Mouse (Mus musculus) layer of hippocampus, adult 8-10 months (tissue): ENCODE measurements around the gene Ern1. TPM values are rescaled to one million over a fixed set of nuclear protein-coding genes. Genes with fewer than 3 reads are reported as not detected.
A peak's percentile ranks its signal among the peaks of the same experiment; 100 is the strongest.
"Not testable (repeated sequence)": the region's sequence is repeated elsewhere in the genome, so short reads cannot be mapped to it uniquely, and the experiment has no call there.

Experiments
- DNase-seq, 2 experiments: peaks; one replicate each; pipeline ENCODE4 v3.0.0; 2022; ENCODE audit warnings: low spot score in 2 of 2
- total RNA-seq, 4 experiments: library from RNA; stranded (reverse); gene quantifications; 2 replicates each; pipeline ENCODE4 v1.2.4; 2022

The Ern1 gene
- total RNA-seq, 4 experiments from 2014 or later, result 10.4 to 12.4 (median 11.4) TPM

DNA sequence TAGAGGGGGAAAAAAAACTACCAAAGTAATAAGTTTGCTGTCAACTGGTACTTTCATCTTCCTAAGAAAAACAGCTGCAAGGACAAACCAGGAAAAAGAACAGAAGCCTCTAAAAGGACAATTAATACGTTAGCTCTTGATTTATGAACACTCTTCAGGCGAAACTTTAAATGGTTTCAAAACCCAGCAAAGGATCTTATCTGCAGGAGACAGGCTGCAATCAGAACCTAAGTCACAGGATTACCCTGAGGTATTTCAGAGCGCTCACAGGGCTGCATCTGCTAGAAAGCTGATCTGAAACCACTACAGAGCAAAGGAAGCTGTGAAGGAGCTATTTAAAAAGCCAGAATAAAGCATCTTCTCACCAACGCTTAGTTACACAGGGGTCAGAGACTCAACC lies 6.0 kb downstream of the Ern1 start:
- no peak for DNase-seq

GRCm38 (mm10) chr11:106480530-106480885 lies 7.1 kb downstream of the Ern1 start:
- no peak for DNase-seq

DNA sequence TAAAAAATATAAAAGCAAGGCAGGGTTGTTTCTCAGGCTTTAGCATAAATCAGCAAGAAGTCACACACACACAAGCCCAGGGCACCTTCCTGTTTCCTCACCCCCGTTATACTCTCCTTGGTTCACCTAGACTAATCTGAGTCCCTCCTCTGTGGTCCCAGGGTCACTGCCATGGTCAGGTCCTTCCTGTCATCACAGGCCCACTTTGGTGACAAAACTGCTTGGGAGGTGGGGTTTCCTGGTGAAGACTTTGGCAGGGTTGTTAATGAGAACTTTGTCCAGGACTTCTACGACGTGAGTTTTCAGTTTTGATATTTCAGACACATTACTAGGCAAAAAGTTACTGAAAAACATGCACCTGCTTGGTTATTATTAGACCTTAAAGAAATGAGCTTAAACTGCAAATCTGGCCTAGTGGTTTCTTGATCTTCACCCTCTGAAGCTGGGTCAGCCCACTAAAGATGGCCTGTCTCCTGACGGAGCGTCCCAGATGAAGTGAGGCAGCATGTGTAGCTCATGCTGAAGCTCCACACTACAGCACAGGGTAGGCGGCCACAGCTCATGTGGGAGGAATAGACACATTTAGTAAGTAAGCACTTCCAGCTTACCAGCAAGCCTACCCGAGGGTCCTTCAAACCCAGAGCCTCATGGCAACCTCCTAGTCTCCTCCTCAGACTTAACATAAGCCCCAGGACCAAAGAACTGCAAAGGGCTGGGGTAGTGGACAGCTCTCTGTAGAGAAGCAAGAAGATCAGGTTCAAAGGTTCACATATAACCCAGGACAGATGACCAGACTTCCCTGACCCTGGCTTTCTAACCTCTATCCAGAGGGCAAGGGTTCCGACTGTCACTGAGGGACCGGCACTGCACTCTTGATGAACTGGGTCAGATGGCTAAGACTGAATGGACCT lies 7.8 kb downstream of the Ern1 start:
- DNase-seq, result no peak

DNA sequence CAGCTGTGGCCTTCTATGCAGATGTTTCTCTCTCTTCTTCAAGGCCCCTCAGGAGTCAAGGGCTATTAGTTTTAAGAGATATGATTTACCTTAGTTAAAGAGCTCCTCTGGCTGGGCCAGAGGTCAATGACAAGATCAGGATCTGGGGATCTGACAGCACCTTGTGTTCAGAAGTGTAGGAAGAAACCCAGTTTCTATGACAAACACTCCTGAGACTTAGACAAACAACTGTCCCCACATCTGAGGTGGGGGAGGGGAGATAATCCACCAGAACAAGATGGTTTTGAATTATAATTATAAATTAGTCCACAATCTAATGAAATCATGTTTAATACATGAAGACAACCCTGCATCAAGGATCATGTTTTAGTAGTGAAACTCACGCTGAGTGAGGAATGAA lies 8.9 kb downstream of the Ern1 start:
- DNase-seq, result no peak

DNA sequence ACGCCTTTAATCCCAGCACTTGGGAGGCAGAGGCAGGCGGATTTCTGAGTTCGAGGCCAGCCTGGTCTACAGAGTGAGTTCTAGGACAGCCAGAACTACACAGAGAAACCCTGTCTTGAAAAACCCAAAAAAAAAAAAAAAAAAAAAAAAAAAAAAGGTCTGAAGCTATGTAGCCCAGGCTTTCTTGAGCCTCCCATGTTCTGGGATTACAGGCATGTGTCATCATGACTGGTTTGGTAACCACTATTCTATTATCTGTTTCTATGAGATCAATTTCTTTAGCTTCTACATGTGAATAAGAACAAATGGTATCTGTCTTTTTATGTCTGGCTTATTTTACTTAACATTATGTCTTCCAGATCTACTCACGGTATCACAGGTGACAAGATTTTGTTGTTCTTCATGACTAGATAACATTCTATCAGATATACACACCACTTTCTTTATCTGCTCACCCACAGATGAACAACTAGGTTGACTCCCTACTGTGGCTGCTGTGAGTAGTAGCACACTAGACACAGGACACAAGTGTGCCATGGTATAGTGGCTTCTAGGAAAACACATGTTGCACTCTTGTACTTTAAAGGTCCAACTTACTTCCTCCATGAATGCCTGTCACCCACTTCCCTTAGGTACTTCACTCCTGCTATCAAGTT lies 10.0 kb downstream of the Ern1 start:
- DNase-seq, result no peak

DNA sequence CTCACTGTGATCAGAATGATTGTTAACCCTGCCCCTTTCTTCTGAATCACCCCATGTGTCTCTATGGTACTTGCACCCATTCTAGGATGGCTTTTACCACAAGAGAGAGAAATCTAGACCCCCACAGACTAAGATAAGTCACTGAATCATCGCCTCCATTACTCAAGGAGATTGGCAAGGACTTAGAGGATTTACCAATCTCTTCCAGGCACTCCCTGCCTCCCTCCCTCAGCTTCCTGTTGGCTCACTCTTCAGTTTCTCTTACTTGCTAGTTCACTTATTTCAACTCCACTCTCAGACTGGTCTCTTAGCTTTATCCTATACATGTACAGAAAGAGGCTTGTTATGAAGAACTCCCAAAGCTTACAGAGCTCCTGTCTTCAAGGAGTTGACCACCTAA lies 12.3 kb downstream of the Ern1 start:
- no peak for DNase-seq

- DNase-seq, result no peak
Measured at GRCm38 (mm10) chr11:106471629-106472028, 16.0 kb downstream of the Ern1 start.

- no peak for DNase-seq
Measured at GRCm38 (mm10) chr11:106468509-106468908, 19.1 kb downstream of the Ern1 start.

- DNase-seq, result no peak
Measured at GRCm38 (mm10) chr11:106465932-106466331, 21.7 kb downstream of the Ern1 start.

GRCm38 (mm10) chr11:106465545-106465903 lies 22.1 kb downstream of the Ern1 start:
- DNase-seq, result no peak

DNA sequence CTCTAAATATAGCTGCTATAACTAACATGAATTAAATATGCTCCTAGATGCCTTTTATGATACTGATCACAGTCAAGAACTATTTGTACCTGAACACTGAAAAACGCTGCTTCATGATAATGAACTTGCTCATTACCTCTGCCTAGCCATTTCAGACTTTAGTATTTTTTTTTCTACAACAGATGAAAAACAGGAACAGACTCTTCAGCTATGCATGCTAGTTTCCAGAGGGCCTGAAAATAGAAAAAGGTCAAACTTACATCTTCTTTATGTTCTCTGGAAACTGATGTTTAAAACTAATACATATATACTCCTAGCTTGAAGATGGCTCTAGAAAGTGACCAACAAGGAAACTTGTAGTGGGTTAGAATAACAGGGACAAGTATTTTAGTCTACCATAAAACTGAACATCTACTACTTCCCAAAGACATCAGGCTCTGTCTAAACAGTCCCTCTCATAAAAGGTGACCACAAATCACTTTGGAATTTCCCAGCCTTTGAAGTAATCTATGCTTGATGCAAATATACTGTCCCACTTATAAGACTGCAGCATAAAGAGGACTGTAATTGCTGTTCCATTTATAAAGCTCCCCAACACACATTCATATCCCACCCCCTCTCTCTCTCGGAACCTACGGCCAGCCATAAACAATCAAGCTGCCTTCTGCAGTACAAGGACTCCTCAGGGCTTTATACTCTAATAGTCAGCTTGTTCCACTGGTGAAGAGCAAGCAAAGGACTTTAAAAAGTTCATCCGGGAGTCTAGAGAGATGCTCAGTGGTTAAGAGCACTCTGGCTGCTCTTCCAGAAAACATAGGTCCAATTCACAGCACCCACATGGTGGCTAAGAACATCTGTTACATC lies 22.7 kb downstream of the Ern1 start:
- no peak for DNase-seq

GRCm38 (mm10) chr11:106463845-106464244 lies 23.8 kb downstream of the Ern1 start:
- DNase-seq, result no peak

DNA sequence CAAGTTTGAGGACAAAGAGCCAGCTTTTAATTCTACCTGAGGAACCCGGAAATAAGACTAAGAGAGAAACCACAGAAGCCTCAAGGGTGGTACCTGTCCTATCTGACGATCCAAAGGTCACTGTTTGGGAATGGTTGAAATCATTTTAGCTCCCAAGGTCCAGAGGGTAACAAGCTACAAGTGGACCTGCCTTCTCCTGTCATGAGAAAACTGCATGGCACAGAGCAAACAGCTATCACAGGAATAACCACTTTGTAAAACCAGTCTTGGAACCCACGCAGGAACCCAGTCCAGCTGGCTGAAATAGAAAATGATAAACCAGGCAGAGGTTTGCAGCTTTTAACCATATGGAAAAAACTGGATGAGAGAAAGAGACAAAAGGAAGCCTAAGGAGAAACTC lies 25.3 kb downstream of the Ern1 start:
- peak in 1 of 2 experiments; percentile 8 for DNase-seq

GRCm38 (mm10) chr11:106461145-106461932 lies 26.3 kb downstream of the Ern1 start:
- no peak for DNase-seq

DNA sequence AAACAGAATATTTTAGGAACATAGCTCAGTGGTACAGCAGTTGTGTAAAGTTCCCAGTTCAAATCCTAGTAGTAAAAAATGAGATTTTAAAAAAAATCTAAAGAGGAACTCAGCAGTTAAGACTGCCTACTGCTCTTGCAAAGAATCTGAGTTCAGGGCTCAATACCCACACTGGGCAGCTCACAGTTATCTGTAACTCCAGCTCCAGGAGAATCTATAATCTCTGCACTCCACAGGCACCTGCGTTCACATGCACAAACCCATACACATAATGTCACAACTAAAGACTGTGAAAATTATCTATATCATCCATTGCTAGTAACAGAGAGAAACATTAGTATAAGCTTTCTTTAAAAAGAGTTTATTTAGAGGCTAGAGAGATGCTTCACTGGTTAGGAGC lies 27.0 kb downstream of the Ern1 start:
- DNase-seq, result no peak

GRCm38 (mm10) chr11:106458540-106458939 lies 29.1 kb downstream of the Ern1 start:
- no peak for DNase-seq

- no peak for DNase-seq
Measured at GRCm38 (mm10) chr11:106443646-106444045, 44.0 kb downstream of the Ern1 start.

- not testable (repeated sequence) for DNase-seq
Measured at GRCm38 (mm10) chr11:106442564-106442963, 45.1 kb downstream of the Ern1 start.

GRCm38 (mm10) chr11:106440318-106440717 lies 47.3 kb downstream of the Ern1 start:
- no peak for DNase-seq

DNA sequence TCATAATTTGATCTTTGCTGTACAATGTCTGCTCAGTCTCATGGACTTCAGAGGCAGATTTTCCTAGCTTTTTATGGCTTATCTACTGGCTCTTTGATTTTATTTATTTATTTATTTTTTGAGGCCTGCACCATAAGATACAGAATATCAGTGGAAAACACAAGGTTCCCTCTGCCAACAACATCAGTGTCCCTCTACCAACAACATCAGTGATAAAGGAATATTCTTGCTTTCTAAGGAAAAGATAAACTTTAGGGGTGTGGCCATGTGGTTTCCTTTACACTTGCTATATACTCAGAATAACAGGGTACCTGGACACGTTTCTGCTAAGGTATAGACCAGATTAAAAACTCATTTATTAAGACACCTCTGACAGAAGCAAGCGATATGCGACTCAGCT lies 48.3 kb downstream of the Ern1 start:
- DNase-seq, result no peak

GRCm38 (mm10) chr11:106438524-106439177 lies 49.0 kb downstream of the Ern1 start:
- DNase-seq, result no peak
